Mouse (Mus musculus) CD4-positive naive resting alpha-beta T cell, adult 76 days (primary cell): ENCODE results near the gene Il13. TPM values are rescaled to one million over a fixed set of nuclear protein-coding genes. Genes with fewer than 3 reads are reported as not detected.

Experiments used
- total RNA-seq: library from RNA; stranded (reverse); gene quantifications from one replicate; pipeline ENCODE4 v1.2.4, GENCODE M21; 2023

Gene Il13
- not detected for total RNA-seq

DNA sequence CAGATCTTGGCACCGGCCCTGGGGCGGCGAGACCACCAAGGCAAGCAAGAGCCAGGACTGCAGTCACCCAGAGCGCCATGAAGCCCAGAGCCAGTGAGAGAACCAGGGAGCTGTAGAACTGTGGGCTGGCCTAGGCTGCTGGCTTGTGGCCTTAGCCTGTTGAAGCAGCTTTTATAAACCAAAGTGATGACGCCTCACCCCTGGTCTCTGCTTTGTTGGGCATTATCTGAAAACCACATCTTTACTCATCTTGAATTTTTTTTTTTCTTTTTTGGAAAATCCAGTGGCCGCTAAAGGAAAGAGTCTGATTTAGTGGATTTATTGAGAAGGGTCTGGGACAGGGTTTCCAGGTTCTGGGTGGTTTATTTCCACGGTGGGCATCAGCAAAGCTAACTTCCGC lies at the start of gene Il13:
TSS of gene Il13 (minus strand) at position 147 of the 400 bp plus-strand sequence.

DNA sequence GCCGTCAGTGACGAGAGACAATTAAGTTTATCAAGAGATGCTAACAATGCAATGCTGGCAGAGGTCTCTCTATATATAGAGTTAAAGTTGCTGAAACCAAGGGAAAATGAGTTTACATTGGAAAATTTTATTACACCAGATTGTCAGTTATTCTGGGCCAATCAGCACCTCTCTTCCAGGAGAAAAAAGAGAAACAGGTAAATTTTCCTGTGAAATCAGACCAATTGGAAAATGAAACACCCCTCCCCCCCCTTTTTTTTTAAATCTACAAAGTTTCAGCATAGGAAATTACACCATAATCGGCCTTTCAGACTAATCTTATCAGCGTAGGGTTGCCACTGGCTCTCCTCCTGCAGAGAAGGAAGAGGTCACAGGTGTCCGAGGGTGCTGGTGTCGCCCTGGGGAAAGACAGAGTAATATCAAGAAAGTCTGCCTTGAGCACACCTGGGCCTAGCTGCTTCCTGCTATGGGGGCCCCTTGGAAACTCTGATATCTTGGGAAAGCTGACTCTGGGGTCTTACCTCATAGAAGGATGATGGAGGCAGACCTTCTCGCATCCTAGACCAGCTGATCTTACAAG lies 15.8 kb downstream of the Il13 start, which contains the start of gene Il4:
TSS of gene Il4 (minus strand) at position 51 of the 580 bp plus-strand sequence.

Other genes starting within 250 kb of the Il13 start
- not detected for gene Leap2, start 211.5 kb downstream of the Il13 start, total RNA-seq
- gene Uqcrq, start 203.9 kb downstream of the Il13 start, total RNA-seq = 136 TPM
- gene Gdf9, start 203.7 kb downstream of the Il13 start, total RNA-seq = not detected
- gene Gm10447, start 177.6 kb downstream of the Il13 start, total RNA-seq = not detected
- not detected for gene Shroom1, start 177.5 kb downstream of the Il13 start, total RNA-seq
- gene Gm9837, start 164.2 kb downstream of the Il13 start, total RNA-seq = not detected
- not detected for gene Gm9945, start 154.5 kb downstream of the Il13 start, total RNA-seq
- 0.50 TPM for gene Sowaha, start 154.4 kb downstream of the Il13 start, total RNA-seq
- gene Sept8, start 115.4 kb downstream of the Il13 start, total RNA-seq = 2.9 TPM
- gene Kif3a, start 67.3 kb downstream of the Il13 start, total RNA-seq = 6.3 TPM
- not detected for gene Il4, start 16.0 kb downstream of the Il13 start, total RNA-seq
- 21.0 TPM for gene Rad50, start 72.6 kb upstream of the Il13 start, total RNA-seq
- not detected for gene Il5, start 86.1 kb upstream of the Il13 start, total RNA-seq
- gene Irf1, start 135.3 kb upstream of the Il13 start, total RNA-seq = 300 TPM
- gene Gm17334, start 138.5 kb upstream of the Il13 start, total RNA-seq = 2.0 TPM
- 18.5 TPM for gene Gm12216, start 224.6 kb upstream of the Il13 start, total RNA-seq